Mouse (Mus musculus) B cell, adult 2 months (primary cell): ENCODE measurements around the gene Ccdc82.

ENCODE experiments used
- DNase-seq, 2 experiments: peaks; one replicate each; pipeline ENCODE4 v3.0.0; 2022

The Ccdc82 gene

GRCm38 (mm10) chr9:13246815-13247638, at the start of gene Ccdc82:
Gene Ccdc82, plus strand, starts transcription at chr9:13246955.
- DNase-seq: peak; percentile 84 to 87

- DNase-seq: no peak
Measured at GRCm38 (mm10) chr9:13200079-13200478, 46.7 kb upstream of the Ccdc82 start.

GRCm38 (mm10) chr9:13203109-13203508, 43.6 kb upstream of the Ccdc82 start:
- DNase-seq: no peak

GRCm38 (mm10) chr9:13203681-13204080, 43.1 kb upstream of the Ccdc82 start:
- DNase-seq: no peak

- no peak for DNase-seq
Measured at GRCm38 (mm10) chr9:13206369-13206768, 40.4 kb upstream of the Ccdc82 start.

GRCm38 (mm10) chr9:13225872-13226271, 20.9 kb upstream of the Ccdc82 start:
- no peak for DNase-seq

- DNase-seq: no peak
Measured at GRCm38 (mm10) chr9:13230553-13230952, 16.2 kb upstream of the Ccdc82 start.

GRCm38 (mm10) chr9:13231545-13232216, 15.1 kb upstream of the Ccdc82 start:
- DNase-seq: peak; percentile 46 to 47

- peak in 1 of 2 experiments; percentile 5 for DNase-seq
Measured at GRCm38 (mm10) chr9:13242321-13242720, 4.4 kb upstream of the Ccdc82 start.

GRCm38 (mm10) chr9:13245481-13245880, 1.3 kb upstream of the Ccdc82 start, which contains the start of gene Jrkl:
Gene Jrkl, minus strand, starts transcription at chr9:13245829.
- peak; percentile 39 to 40 for DNase-seq

GRCm38 (mm10) chr9:13248104-13248503, 1.3 kb downstream of the Ccdc82 start:
- DNase-seq: no peak

- no peak for DNase-seq
Measured at GRCm38 (mm10) chr9:13251251-13251650, 4.5 kb downstream of the Ccdc82 start.

- DNase-seq: no peak
Measured at GRCm38 (mm10) chr9:13256726-13257125, 10.0 kb downstream of the Ccdc82 start.

- DNase-seq: no peak
Measured at GRCm38 (mm10) chr9:13258173-13258572, 11.4 kb downstream of the Ccdc82 start.

GRCm38 (mm10) chr9:13260980-13261379, 14.2 kb downstream of the Ccdc82 start:
- DNase-seq: no peak

- DNase-seq: no peak
Measured at GRCm38 (mm10) chr9:13273219-13273618, 26.5 kb downstream of the Ccdc82 start.

- DNase-seq: no peak
Measured at GRCm38 (mm10) chr9:13287482-13287881, 40.7 kb downstream of the Ccdc82 start.

GRCm38 (mm10) chr9:13296274-13297121, 49.7 kb downstream of the Ccdc82 start:
- peak; percentile 87 to 89 for DNase-seq

GRCm38 (mm10) chr9:13297122-13297667, 50.4 kb downstream of the Ccdc82 start:
- peak; percentile 27 to 30 for DNase-seq

- DNase-seq: peak; percentile 70 to 74
Measured at GRCm38 (mm10) chr9:13297668-13298512, 51.1 kb downstream of the Ccdc82 start, which contains the start of gene Maml2. Gene Maml2, plus strand, starts transcription at chr9:13297957.

- DNase-seq: peak in 1 of 2 experiments; percentile 10
Measured at GRCm38 (mm10) chr9:13298513-13298878, 51.7 kb downstream of the Ccdc82 start.

GRCm38 (mm10) chr9:13299190-13299589, 52.4 kb downstream of the Ccdc82 start:
- no peak for DNase-seq
